Mouse (Mus musculus) lung, adult 2 months (tissue): ENCODE measurements around the gene Gpd2.

ENCODE experiments used
- CTCF ChIP-seq: fragments of 200-500 bp; IDR thresholded peaks from 2 replicates; pipeline ENCODE4 v1.5.1; 2011; ENCODE audit warnings: mild to moderate bottlenecking, low read length, control low read depth; ENCODE audit not compliant: insufficient read depth
- POLR2A ChIP-seq: fragments of 200-500 bp; IDR thresholded peaks from 2 replicates; pipeline ENCODE4 v1.6.1; 2011; ENCODE audit warnings: low read depth, mild to moderate bottlenecking, control low read depth, low read length, borderline replicate concordance; ENCODE audit errors: extremely low read depth

DNA sequence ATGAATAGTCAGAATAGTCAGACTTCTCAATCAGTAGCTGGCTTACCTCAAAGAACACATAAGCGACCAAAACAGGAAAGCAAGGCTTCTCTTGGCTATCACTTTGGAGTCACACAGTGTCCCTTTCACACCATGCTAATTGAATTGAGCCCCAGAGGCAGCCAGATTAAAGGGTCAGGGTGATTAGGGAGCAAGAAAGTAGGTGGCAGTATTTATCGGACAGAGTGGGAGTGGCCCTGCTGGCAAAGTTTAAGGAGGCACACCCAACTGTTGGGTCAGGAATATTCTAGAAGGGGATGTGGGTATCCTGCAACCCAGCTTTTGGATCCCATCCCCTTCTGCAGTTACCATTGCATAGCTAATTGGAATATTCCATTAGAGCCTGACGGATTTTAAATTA lies 80.9 kb downstream of the Gpd2 start:
- no peak for TF ChIP-seq CTCF
- no peak for TF ChIP-seq POLR2A
